Mouse (Mus musculus) v-Abl transformed pro-B cells (cell line): ENCODE measurements around the gene Ispd.

Source experiments
- in situ Hi-C, 2 experiments: fragments of 400-800 bp; cut with MboI; formaldehyde crosslinking; loops; one replicate each; pipeline ENCODE4 v1.15.1; 2025; ENCODE audit not compliant: unreplicated experiment in 2 of 2

The Ispd gene

DNA sequence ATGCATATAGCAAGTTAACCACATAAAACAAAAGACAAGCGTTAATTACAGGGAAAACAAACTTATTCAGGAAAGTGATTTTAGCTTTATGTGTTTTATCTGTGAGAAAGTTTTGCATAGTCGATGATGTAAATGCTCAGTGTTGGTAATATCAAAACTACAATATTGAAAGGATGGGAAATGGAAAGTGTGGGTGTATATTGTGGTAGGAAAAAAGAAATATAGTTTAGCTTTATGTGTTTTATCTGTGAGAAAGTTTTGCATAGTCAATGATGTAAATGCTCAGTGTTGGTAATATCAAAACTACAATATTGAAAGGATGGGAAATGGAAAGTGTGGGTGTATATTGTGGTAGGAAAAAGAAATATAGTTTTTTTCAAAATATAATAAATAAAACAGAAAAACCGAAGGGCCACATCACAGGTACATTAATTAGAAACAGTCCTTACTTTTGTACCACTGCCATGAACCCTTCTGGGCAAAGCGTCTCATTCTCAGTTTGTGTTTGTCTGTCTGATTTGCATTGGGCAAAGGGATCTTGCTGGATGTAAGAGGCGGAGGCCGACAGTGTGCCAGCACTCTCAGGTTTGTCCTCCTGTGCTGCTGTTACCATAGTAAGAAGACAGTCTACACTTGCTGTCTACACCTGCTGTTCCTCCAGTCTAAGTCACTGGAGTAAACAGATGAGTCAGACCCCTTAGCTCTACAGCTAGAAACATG lies 87.2 kb downstream of the Ispd start:
- in situ Hi-C loops: no loop called here

DNA sequence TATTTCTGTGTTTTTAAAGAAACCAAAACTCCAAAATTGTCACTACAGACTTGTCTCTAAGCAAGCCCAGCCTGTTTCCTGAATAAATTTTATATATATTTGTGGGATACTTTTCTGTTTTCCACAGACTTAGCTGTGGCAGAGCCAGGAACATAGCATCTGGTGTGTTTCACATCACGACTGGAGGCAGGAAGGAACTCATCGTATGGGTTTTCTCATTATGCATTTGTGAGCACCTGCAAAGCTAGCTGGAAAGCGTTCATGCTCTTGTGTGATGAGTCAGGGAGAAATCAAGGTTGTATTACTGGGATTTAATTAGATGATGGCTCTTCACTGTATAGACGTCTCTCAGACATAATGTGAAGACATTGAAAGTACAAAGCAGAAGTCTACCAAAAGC lies 90.2 kb downstream of the Ispd start:
- in situ Hi-C loops: no loop called here

GRCm38 (mm10) chr12:36474171-36474570 lies 92.9 kb downstream of the Ispd start:
- in situ Hi-C loops: no loop called here

- in situ Hi-C loops: no loop called here
Observed at GRCm38 (mm10) chr12:36475269-36475668, 94.0 kb downstream of the Ispd start.

GRCm38 (mm10) chr12:36476476-36476875 lies 95.2 kb downstream of the Ispd start:
- in situ Hi-C loops: no loop called here

- in situ Hi-C loops: no loop called here
Observed at GRCm38 (mm10) chr12:36477501-36477900, 96.3 kb downstream of the Ispd start.

- in situ Hi-C loops: no loop called here
Observed at GRCm38 (mm10) chr12:36477926-36478325, 96.7 kb downstream of the Ispd start.

- in situ Hi-C loops: no loop called here
Observed at GRCm38 (mm10) chr12:36481742-36482141, 100.5 kb downstream of the Ispd start.

DNA sequence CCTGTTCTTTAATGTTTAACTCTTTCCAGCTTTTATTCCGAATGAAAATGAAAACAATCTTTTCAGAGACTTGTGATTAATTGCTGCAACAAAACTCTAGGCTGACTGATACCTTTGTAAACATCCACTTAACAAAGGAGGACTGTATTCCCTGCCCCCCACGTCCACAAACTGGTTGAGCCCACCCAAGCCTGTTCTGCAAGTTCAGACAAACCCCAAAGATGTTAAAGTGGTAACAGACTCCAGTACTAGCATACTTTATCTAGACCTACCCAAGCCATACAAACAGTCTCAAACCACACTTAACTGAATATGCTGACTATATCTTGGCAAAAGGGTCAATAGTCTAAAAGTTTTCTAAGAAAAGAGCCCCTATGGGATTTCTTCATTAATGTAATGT lies 102.1 kb downstream of the Ispd start:
- in situ Hi-C loops: no loop called here

- in situ Hi-C loops: no loop called here
Observed at GRCm38 (mm10) chr12:36497565-36497964, 116.3 kb downstream of the Ispd start.

DNA sequence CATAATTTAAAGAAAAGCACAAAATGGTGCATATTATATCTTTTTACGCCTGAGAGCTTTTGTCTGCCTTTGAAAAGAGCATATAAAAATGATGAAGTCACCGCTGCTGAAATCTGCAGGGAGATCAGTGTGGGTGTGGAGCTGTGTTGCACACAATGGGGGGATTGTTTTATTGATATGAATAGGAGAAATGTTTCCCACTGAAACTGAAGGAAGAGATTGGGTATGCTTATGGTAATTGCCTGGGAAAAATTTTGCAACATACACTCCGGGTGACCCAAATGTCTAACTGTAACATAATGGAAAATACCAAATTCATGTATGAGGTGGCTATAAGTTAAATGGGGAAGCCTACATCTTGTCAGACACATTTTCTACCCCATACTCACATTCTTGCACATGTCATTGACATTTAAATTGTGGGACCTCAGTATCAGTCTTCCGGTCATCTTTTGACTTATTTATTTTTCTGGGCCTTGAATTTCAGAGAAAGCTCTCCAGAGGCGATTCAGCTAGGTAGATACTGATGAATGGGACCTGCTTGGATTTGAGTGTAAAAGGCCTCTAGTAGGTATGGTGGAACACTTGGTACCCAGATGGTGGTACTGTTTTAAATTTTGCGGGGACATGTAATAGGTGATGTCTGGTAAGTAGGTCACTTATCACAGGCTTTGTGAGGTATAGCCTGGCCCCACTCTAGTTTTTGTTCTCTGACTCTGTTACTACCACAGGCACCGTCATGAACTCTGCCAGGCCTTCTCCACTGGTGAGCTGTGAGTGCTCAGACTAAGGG lies 126.1 kb downstream of the Ispd start:
- in situ Hi-C loops: no loop called here

DNA sequence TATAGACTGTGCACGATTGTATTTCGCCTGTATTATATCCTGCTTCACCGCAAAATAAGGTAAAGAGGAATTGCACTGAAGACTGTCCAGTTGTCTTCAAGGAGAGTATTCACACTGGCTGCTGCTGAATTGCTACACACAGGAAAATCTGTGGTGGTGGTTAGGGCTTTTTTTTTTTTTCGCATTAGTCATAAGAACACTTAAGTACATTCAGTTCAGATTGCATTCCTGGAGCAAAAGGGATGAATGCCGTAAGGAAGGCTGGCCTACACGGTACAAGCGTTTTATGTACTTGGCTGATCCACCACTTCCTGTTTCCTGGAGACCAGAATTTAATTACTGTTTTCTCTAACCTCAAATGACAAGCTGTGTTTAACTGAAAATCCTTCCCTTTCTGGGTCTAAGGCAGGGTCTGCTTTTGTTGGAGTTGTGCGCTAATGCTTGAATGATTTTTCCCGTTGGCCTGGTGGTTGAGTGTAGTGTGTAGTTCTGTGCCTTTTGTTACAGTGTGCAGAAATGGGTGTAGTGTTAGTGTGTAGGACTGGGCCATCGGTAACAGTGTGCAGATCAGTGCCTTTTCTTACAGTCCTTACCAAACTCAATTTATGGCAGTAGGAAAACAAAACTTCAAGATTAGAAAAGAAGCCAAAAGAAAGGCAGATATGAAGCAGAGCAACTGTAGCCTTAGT lies 128.8 kb downstream of the Ispd start:
- in situ Hi-C loops: no loop called here

DNA sequence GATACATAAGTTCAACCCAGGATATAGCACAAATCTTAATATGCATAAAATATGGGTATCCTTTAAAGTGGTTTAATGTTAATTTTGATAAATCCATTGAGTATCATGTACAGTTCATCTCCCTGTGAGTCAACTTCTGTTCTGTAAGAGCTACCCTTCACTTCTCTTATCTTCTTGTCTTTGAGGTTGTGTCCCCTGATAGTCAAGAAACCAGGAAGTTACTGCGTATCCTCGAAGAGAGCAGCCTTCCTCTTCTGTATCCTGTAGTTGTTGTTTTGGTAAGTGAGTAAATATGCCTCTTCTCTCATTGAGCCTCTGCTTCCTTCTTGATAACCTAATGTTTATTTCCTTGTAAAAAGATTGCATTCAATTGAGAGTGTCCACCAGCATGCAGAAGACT lies 140.5 kb downstream of the Ispd start:
- in situ Hi-C loops: no loop called here

DNA sequence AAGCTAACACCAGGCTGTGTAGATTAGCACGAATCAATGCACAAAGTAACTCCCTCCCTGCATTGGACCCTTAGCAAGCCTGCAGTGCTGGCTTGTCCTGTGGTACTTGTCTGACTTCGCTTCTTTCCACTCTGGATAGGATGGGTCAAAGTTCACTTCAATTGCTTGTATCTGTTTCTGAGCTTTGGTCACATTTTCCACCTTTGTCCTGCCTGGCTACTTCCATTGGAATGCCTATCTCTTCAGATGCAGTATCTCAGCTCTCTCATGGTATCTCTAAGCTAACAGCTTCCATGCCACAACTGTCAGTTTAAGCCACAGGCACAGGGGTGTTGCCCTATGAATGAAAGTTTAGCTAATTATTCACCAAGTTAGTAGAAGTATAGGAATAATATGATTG lies 142.3 kb downstream of the Ispd start:
- in situ Hi-C loops: no loop called here

GRCm38 (mm10) chr12:36530920-36531319 lies 149.7 kb downstream of the Ispd start:
- in situ Hi-C loops: no loop called here

DNA sequence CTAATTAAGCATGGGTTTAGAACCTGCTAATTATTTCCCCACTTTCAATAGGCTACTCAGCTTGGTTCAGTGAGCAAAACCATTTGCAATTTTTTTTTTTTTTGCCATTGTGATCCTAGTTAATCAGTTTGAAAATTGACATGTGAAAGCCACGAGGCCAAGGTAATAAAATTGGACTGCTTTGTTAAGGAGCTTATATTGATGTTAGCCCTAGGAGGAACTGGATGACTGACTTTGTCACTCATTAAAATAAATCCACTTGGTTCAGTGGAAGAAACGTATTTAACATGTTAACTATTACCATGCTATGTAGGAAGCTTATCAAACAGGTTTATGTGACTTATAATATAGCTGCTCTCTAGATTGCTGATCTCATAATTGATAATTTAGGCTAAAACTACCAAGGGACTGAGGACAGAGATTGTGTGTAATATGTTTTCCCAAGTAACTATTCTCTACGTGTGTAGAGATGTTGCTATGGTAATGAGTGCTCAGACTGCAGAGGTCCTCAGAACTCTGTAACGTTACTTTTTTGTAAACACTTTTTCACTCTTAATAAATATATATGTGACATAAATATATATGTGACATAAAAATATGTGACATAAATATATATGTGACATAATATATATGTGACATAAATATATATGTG lies 150.3 kb downstream of the Ispd start:
- in situ Hi-C loops: no loop called here

DNA sequence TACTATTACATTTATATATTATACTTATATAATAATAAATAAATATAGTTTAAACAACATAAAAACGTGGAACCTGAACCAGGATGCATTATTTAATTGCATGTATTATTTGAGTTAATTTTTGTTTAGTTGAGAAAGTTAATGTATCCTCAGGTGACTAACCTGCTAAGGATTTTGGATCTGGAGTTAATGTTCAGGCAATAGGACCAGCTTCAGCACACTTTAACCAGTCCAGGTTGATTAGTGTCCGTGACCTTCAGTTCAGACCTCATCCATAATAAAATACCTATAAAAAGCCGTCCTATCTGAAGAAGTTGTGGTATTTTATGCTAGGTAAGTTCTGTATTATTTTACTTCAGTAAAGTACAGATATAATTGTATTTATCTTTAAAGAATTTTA lies 151.3 kb downstream of the Ispd start:
- in situ Hi-C loops: no loop called here

GRCm38 (mm10) chr12:36533160-36533900 lies 152.1 kb downstream of the Ispd start:
- in situ Hi-C loops: no loop called here

DNA sequence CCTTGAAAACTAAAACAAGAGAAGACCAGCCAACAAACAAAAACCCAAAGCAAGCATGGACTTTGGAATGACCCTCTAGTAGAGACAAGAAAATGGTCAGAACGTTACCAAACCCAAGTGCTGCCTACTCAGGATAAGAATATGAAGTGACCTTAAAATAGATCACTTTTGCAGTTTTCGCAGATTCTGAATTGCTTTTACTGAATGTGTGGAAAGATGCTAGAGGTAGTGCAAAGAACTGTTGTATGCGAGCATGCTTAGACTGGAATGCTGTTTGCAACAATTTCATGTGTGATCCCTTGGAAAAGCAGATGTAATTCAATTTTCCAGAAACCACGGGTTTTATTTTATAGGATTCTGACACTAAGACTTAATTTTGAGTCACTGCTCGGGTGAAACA lies 153.3 kb downstream of the Ispd start:
- in situ Hi-C loops: no loop called here

DNA sequence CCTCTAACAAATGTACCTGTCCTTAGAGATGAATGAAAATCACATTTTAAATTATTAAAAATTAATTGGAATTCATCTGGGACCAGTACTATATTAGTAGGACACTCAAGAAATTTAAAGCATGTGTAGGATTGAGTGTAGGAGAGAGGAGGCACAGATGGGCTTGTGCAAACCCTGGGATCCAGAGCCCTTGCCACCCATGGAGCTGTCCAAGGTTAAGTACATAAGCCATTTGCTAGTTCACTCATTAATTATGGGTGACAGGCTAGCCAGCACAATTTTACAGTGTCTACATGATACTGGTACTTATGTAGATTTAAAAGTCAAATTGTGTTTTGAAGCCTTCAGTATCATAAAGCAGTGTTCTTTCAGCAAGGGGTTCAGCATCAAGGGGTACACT lies 164.1 kb downstream of the Ispd start:
- in situ Hi-C loops: no loop called here
